Mouse (Mus musculus) cerebellum, postnatal 10 days (tissue): ENCODE measurements around the gene Rab11b.
A peak's percentile ranks its signal among the peaks of the same experiment; 100 is the strongest.

Source experiments
- DNase-seq, 2 experiments: peaks; one replicate each; pipeline ENCODE4 v3.0.0; 2021; ENCODE audit warnings: mixed read lengths in 2 of 2

Gene Rab11b

DNA sequence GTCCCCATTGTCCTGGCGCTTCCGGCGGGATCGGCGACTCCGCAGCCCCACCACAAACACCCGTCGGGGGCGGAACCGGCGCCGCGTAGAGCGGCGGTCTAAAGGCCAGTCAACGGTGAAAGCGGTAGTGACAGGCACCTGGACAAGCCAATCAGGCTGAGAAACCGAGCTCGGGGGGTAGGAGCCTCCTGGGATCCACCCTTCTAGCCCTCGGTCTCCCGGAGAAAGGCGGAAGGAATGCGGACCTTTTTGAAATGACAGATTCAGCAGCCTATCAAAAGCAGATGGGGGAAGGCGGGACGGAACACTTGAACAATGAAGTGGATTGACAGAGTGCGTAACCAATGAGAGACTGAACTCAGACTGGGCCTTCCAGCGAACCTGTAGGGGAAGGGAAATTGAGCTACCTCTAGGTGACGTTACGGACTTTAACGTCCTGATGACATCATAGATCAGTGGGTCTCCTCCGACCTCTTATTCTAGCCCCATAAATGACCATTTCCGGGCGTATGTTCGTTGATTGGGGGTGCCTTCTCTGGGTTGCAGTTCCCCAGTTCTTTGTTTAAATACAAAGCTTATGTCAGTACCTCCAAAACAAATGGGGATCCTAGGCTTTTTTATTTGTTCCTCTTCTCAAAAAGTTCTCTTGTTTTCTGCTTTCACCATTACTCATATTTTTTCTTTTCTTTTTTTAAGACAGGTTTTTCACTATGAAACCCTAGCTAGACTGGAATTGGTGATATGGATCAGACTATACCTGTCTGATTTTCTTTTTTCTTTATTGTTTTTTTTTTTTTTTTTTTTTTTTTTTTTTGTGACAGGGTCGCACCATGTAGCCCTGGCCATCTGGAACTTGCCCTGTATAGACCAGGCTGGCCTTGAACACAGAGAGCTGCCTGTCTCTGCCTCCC is at the start of gene Rab11b:
Gene Rab11b, minus strand, starts transcription at position 276 of the 911 bp plus-strand sequence.
- peak; percentile 99 to 100 for DNase-seq

DNA sequence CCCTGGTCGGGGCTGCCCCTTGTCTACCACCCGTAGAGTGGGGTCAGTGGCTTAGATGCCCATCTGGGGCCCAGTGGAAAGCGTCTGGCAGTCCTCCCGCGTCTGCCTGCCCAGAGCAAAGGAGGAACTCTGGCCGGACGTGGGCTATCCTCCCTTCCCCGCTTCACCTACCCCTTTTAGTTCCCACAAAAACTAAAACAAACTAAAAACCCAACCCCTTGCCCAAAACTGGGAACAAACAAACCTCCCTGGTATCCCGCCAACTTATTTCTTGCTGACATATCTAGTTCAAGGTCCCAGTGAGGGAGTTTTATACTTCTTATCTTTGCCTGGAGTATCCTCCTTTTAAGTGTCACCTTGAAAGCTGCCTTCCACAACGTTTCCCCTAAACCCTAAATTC is 47.9 kb upstream of the Rab11b start:
- no peak for DNase-seq

DNA sequence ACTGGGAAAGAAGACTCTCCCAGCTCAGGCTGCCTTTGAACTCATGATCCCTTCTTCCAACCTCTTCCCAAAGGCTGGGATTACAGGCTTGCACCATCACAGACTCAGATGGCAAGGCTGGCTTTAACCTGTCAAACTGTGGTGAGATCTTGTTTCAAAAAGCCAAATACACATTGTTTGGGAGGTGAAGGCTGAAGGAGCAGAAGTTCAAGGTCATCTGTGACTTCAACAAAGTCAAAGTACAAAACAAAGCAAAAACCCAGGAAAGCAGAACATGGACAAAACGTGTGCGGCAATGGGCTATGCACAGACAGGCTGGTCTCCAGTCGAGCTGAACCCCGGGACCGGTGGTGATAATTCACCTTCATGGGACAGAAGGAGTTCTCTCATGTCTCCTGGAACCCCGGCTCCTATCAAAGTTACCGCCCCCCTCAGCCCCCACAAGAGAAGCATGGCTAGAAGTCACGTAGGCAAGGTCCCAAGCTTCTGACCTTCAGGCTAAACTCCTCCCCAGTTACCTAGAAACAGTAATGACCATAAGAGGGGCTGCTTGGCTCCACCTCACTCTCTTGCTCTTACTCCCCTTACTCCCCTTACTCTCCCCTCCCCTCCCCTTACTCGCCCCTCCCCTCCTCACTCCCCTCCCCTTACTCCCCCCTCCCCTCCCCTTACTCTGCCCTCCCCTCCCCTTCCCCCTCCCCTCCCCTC is 47.0 kb upstream of the Rab11b start:
- no peak for DNase-seq

DNA sequence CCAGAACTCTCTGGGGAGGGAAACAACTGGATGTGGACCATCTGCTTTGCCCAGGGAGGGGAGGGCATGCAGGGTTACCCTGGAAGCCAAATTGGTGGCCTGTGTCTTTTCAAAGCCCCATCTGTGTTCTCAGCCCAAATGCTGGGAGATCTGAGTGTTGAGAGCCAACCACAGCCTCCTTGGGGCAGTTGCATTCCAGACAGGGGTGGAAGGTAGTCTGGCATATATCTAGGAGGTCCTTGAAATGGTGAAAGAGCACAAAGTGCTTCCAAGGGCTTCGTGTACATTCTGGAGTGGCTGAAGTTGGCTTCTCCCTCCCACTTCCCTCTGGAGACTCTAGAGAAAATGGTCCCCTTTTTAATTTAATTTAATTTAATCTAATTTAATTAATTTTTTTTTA is 44.4 kb upstream of the Rab11b start:
- no peak for DNase-seq

DNA sequence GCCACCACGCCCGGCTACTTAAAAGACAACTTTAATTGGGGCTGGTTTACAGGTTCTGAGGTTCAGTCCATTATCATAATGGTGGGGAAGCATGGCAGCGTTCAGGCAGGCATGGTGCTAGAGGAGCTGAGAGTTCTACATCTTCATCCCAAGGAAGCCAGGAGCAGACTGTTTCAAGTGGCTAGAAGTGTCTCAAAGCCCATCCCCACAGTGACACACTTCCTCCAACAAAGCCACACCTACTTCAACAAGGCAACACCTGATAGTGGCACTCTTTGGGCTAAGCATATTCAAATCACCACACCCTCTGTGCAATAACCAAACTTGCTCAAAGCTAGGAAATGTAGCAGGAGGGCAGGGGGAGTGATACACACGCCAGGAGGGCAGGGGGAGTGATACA is 43.9 kb upstream of the Rab11b start:
- no peak for DNase-seq

DNA sequence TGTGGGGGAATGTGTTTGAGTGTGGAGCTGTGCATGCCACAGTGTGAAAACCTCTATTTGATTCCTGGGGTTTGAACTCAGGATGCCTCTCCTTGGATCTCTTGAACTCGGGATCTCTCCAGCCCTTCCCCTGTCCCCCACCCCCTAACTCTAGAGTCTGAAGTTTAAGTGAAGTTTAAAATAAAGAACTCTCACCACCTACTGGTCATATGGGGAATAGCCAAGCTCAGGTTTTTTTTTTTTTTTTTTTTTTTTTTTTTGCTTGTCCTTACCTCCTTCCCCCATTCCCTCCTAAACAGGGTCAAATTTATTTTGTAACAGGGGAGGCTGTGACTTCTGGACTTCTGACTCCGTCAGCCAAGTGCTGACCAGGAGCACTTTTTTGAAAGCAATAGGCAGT is 41.9 kb upstream of the Rab11b start:
- no peak for DNase-seq

DNA sequence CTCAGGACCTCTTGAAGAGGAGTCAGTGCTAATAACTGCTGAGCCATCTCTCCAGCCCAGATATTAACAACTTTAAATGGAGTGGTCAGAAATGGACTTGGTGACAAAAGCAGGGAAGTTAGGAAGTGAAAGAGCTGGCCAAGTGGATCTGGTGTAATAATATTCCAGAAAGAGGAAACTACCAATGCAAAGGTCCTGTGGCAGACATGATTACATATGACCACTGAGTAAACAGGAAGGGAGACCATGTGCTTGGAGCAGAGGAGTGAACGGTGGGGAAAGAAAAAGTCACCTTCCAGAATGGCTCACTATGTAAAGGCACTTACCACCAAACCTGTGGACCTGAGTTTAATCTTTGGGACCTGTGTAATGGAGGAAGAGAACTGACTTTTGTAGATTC is 38.9 kb upstream of the Rab11b start:
- DNase-seq, result no peak

DNA sequence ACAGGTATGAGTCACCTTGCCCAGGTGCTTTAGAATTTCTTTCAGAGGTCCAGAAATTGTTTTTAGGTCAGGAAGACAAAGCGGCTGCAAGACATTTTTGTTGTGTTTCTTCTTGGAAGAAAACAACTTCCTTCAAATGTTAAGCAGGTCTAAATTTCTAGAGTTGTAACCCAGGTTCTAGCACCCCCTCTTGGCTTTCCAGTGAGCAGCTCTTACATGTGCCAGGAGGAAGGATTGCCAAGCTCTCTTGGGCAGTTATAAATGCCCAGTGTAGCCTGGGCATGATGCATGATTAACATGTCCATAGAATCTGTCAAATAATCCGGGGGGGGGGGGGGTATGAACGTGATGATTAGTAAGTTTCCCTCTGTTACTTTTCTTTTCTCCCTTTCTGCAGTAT is 38.0 kb upstream of the Rab11b start:
- no peak for DNase-seq

DNA sequence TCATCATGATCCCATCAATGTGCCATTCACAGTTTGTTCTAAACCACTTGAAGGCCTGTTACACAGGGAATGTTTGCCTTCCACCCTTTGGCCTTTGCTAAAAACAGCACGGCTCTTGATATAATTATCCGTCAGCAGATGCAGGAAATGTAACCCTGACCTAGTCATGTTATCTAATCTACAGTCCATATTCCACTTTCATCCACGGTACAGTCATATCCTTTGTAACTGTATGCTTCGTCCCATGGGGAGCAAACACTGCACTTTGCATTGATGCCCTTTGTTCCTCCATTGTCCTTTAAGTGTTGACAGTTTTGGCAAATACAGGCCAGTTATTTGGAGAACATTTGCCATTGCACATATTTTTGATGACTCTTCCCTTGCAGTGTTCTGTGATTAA is 28.4 kb upstream of the Rab11b start:
- no peak for DNase-seq

DNA sequence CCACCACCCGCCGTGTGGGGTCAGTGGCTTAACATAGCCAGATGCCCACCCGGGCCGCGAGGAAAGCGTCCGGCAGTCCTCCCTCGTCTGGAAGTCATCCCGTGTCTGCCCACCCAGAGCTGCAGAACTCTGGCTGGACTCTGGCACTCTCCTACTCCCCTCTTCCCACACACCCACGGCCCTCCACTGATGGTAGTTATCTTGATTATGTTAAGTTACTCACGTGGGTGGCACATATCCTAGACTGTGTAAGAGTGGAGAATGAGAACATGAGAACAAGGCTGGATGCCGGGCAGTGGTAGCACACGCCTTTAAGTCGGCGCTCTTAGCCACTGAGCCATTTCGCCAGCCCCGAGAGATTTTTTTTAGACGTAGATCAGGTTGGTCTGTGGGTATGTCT is 26.0 kb upstream of the Rab11b start:
- DNase-seq, result no peak

DNA sequence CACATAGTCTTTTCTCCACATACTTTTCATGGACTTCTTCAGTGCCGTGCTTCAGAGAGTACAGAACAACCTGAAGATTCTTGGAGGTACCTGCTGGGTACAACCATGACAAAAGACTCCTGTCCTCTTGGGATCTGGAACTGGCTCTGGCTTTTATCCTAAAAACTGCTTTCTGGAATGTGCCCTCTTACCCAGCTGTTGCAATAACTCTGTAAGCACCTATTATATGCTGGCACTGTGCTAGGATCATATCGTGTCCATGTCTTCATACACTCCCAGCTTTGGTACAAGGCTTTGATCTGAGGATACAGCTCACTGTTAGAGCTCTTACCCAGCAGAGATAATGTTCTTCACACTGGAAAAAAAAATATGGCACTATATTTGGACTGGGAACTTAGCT is 24.6 kb upstream of the Rab11b start:
- no peak for DNase-seq

DNA sequence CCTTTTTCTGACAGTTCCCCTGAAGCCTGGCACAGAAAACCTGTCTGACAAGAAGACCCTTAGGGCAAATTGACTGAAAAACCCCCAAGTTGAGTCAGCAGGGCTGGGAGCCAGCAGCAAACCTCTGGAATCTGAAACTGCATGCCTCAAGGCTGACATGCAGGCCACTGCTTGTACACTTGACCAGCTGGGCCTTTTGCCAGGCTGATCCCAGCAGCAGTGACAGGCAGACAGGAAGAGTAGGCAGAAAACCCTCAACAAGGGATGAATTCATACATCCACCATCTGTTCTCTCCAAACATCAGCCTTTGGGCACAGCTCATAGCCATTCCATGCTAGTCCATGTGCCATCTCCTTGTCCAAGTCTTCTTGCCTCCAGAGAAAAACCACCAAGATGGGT is 23.1 kb upstream of the Rab11b start:
- DNase-seq, result peak; percentile 40 to 56

DNA sequence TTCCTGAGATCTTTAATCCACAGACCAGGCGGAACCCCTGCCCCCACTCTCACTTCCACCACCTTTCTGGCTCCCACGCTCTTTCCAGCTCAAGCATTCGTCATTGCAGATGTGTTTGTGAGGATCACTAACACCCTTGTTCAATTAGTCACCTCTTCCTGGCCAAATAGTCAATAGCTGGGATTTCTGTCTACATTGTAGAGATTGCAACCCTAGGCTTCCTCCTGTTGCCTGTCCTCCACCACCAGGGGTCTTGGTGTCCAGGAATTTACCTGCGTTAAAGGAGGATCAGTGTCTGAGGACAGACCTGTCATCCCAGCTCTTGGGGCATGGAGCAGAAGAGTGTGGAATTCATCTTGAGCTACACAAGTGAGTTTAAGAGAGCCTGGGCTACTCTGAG is 21.7 kb upstream of the Rab11b start:
- no peak for DNase-seq

DNA sequence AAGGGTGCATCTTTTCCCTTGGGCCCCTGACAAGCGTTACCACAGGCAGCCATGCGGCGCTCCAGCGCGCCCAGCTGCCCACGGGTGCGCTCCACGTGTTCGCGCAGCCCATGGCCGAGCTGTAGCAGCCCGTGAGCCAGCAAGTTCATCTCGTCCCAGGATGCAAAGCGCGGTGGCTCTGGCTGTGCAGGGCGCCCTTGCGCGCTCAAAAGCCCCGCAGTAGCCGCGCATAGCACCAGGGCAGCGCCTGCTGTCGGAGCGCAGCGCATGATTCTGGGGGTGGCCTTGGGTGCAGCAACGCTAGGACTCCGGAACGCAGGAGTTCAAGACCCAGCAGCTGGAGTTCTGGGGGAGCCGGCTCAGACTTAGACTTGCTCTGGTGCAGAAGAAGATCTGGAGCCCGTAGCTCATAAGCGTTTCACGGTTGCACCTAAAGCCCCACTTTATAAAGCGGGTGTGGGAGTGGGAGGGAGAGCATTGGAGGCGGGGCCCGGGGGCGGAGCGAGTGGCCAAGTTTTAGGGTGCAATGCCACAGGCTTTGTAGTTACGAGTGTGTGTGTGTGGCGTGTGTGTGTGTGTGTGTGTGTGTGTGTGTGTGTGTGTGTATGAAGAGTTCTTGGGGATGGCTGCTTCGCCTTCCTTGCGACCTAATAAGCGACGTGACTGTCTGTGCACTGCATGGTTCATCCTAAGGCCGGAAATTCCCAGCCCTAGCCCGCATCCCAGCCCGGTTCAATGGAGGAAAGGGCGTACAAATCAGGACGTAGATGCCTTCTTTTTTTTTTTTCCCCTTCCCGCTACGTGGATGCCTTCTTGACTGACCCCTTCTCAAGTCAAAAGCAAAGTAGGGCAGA is 21.0 kb upstream of the Rab11b start, which contains the start of gene Angptl4:
Gene Angptl4, minus strand, starts transcription at position 707 of the 854 bp plus-strand sequence.
- peak; percentile 29 to 51 for DNase-seq

DNA sequence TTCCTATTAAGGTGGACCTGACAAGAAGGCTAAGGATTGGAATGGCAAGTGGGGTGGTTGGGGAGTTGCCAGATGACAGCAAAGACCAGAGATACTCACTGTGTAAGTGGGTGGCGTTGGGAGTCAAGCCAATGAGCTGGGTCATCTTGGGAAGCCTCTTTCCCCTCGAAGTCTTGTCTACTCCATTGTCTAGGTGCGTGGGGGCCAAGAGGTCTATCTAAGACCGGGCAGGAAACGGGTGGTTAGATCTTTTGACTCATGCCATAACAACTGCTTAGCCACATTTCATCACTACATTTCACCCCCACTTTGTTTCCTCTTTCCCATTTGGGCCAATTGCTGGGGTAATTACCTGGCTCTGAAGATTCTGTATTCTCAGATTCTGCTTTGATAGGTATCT is 20.1 kb upstream of the Rab11b start:
- DNase-seq, result peak; percentile 16 to 44

DNA sequence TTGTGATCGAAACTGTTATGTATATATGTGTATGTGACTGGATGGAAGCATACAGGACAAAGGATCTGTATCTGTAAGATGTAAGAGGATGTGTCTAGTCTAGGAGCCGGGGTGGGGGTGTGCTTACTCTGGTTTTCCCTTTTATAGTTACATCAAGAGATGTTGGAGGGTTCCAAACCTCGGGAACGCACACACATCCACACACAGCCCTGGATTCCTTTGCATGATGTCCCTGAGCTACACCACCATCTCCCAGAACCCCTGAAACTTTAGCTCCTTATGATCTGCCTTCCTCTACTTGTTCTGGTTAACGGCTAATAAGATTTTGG is 19.6 kb upstream of the Rab11b start:
- no peak for DNase-seq

DNA sequence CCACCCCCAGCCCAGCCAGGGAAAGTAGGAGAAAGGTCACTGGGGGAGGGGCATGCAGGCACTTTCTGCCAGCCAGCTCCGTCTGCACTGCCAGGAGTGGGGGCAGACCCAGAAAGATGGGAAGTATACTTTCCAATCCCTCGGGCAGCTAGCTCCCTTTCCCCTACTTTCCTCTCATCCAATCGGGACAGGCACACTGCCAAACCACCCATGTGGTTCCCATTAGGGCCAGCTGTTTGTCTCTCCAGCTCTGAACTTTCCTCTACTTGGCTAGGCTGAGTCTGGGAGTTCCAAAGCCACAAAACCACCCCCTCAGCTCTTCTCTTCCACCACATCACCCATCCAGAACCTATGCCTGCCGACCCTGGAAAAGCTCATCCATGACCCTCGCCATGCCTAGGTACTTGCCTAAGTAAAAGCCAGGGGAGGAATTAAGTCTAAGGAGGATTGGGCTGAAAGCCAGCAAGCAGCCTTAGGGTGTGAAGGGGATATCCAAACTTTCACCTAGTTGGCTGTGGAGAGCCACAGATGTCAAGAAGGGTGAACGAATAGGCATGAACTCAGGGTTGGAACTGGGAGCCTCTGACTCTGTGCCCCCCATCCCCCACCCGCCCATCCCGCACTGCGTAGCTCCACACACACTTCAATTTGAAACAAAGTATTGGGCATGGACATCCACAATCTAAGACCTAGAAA is 19.1 kb upstream of the Rab11b start:
- DNase-seq, result peak; percentile 84 to 89

DNA sequence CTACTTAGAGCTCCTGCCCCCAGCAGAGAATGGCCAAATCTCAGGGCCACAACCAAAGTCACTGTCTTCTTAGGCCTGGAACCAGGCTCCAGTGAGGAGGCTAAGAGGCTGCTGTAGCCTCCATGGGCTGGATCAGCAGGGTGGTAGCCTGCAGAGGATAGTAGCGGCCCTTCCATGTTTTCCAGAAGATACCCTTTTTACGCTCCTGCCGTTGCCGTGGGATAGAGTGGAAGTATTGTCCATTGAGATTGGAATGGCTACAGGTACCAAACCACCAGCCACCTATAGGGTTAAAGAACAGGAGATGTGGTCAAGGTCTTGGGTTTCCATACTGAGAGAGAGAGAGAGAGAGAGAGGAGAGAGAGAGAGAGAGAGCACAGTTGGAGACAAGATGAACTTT is 15.0 kb upstream of the Rab11b start:
- DNase-seq, result no peak

DNA sequence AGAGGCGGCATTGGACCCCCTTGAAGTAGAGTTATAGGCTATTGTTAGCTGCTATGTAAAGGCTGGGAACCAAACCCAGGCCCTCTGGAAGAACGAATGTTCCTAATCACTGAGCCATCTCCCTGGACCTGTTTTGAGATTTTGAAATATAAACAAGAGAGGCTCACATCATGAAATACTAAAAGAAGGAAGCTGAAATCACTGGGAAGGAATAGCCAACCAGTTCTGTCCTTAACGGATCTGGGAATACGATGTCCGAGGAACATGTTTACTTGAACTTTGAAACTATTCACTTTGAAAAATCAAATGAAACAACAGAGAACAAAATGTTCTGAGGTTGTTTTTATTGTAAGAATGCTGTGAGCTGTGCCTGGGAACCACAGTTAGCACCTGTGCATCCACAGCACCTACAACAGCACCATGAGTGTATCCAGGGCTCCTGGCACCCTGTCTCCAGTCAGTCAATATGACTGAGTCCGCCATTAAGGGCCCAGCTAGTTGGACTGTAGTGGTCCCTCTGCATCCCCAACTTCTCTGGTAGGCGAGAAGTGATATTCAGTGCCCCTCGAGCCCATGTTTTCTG is 14.3 kb upstream of the Rab11b start:
- no peak for DNase-seq

DNA sequence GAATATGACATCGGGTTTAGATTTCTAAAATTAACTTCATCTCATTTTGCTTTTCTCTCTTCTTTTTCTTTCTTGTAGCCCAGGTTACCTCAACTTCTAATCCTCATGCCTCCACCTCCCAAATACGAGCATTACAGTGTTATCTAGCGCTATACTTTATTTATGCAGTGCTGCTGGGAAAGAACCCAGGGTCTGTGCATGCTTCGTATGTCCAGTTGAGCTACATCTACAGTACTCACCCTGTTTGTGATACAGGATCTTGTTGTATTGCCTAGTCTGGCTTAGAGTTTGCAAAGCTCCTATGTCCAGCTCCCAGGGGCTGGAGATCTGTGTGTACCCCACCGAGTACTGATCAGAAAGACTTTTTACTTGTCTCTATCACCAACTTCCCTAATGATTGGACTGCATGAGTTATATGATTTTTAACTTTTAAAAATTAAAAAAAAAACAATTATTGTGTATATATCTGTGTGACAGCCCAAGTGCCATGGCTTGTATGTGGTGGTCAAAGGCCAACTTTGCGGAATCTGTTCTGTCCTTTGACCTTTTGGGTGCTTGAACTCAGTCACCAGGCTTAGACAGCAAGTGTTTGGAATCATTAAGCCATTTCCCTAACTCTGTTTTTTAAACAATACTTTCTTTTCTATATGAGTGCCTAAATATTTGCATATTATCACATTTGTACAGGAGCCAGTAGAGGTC is 13.7 kb upstream of the Rab11b start:
- DNase-seq, result no peak

DNA sequence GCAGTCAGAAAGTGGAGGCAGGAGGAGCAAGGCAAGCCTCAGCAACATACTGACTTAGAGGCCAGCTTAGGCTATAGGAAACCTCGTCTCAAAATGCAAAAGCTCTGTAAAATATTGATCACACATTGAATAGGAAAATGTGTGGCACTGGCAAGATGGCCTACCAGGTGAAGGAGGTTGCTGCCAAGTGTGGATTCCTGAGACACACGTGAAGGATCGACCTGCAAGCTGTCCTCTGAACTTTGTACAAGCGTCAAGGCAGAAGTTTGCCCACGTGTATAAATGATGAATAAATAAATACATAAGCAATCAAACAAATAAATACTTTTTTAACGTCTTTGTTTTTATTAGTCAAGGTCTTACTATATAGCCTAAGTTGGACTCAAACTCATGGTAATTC is 13.1 kb upstream of the Rab11b start:
- no peak for DNase-seq

DNA sequence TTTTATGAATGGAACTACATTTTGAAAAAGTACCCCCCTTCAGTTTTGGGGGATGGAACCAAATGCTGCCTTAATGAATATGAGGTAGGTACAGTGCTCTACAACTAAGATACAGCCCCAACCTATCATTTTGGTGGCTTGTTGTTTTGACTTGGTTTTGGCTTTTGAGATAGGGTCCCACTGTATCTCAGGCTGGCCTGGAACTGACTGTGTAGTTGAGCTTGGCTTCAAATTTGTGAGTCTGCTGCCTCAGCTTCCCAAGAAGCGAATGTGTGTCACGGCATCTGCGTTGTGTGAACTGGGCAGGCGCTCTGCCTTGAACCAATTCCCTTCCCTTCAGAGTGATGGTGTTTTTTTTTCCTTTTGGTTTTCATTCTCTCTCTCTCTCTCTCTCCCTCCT is 11.3 kb upstream of the Rab11b start:
- no peak for DNase-seq
